Mouse (Mus musculus) CH12.LX (cell line): Measurements from ENCODE around the gene Erbin. TPM values are rescaled to one million over a fixed set of nuclear protein-coding genes. Genes with fewer than 3 reads are reported as not detected.
A peak's percentile ranks its signal among the peaks of the same experiment; 100 is the strongest.

Source experiments
- DNase-seq: peaks from one replicate; pipeline ENCODE4 v3.0.0-alpha.2; 2013; ENCODE audit errors: extremely low read depth
- H3K27ac ChIP-seq: 2 replicates; pipeline ENCODE4 v1.5.1; 2012; ENCODE audit warnings: low read depth, mild to moderate bottlenecking, control low read depth, moderate library complexity; ENCODE audit not compliant: insufficient read depth
- H3K27me3 ChIP-seq: replicated peaks from 2 replicates; pipeline ENCODE3; 2012; ENCODE audit warnings: inconsistent platforms
- H3K36me3 ChIP-seq, 2 experiments: replicated peaks in 1 of 2; 2 replicates each; pipeline versions ENCODE3 to v1.6.1; 2012; ENCODE audit warnings: inconsistent platforms in 1 of 2, low read length in 1 of 2, mild to moderate bottlenecking in 1 of 2, mixed read lengths in 1 of 2, moderate library complexity in 1 of 2; ENCODE audit not compliant: control insufficient read depth in 1 of 2, insufficient read depth in 1 of 2
- H3K4me1 ChIP-seq, 2 experiments: 2 replicates each; pipeline ENCODE4 v1.6.1; 2012; ENCODE audit warnings: inconsistent platforms in 1 of 2, moderate library complexity in 1 of 2; ENCODE audit not compliant: insufficient read depth in 2 of 2, control insufficient read depth in 1 of 2
- H3K4me2 ChIP-seq: 2 replicates; pipeline ENCODE4 v1.6.1; 2012; ENCODE audit warnings: low read depth, mild to moderate bottlenecking, control low read depth; ENCODE audit not compliant: poor library complexity, insufficient read depth, severe bottlenecking
- H3K4me3 ChIP-seq, 3 experiments: fragments of 150-350 bp in 1 of 3; sonication (generic) in 1 of 3; replicated peaks in 1 of 3; 2 replicates each; pipeline versions ENCODE3 to v1.5.1; 2011 to 2012; ENCODE audit warnings: low read depth in 2 of 3, low read length in 2 of 3, mild to moderate bottlenecking in 2 of 3, moderate library complexity in 2 of 3, control low read depth in 1 of 3, improper control_type of control experiment in 1 of 3, inconsistent platforms in 1 of 3, mixed read lengths in 1 of 3; ENCODE audit not compliant: poor library complexity in 1 of 3
- H3K79me2 ChIP-seq: replicated peaks from 2 replicates; pipeline ENCODE4 v1.6.1; 2012; ENCODE audit warnings: mild to moderate bottlenecking, moderate library complexity; ENCODE audit not compliant: control insufficient read depth, poor library complexity, insufficient read depth, severe bottlenecking; ENCODE audit errors: extremely low read depth
- H3K9ac ChIP-seq: 2 replicates; pipeline ENCODE4 v1.6.1; 2012; ENCODE audit warnings: low read depth, mild to moderate bottlenecking, control low read depth, moderate library complexity; ENCODE audit not compliant: insufficient read depth
- H3K9me3 ChIP-seq: replicated peaks from 2 replicates; pipeline ENCODE3; 2012; ENCODE audit warnings: low read length, inconsistent platforms, mixed read lengths
- CHD1 ChIP-seq: IDR thresholded peaks from 2 replicates; pipeline ENCODE4 v1.6.1; 2012; ENCODE audit warnings: low read depth, low read length, improper control_type of control experiment, inconsistent platforms
- CTCF ChIP-seq, 2 experiments: IDR thresholded peaks in 1 of 2; conservative IDR thresholded peaks in 1 of 2; 2 replicates each; pipeline ENCODE4 v1.5.1; 2011 to 2012; ENCODE audit warnings: low read depth in 2 of 2, low read length in 2 of 2, improper control_type of control experiment in 1 of 2, inconsistent platforms in 1 of 2, mild to moderate bottlenecking in 1 of 2, moderate library complexity in 1 of 2
- E2F4 ChIP-seq: IDR thresholded peaks from 2 replicates; pipeline ENCODE4 v1.6.1; 2011; ENCODE audit warnings: low read depth, low read length, improper control_type of control experiment; ENCODE audit not compliant: insufficient replicate concordance
- ETS1 ChIP-seq: conservative IDR thresholded peaks from 2 replicates; pipeline ENCODE4 v1.6.1; 2012; ENCODE audit warnings: low read depth, mild to moderate bottlenecking, inconsistent platforms, low read length, improper control_type of control experiment, moderate library complexity
- IRF4 ChIP-seq: IDR thresholded peaks from 2 replicates; pipeline ENCODE4 v1.6.1; 2014; ENCODE audit warnings: low read depth, mild to moderate bottlenecking, inconsistent platforms, low read length, improper control_type of control experiment
- JUN ChIP-seq: IDR thresholded peaks from 2 replicates; pipeline ENCODE4 v1.6.1; 2011; ENCODE audit warnings: low read depth, mild to moderate bottlenecking, low read length, improper control_type of control experiment, moderate library complexity; ENCODE audit not compliant: insufficient read depth
- JUND ChIP-seq: conservative IDR thresholded peaks from 2 replicates; pipeline ENCODE4 v1.6.1; 2011; ENCODE audit warnings: low read depth, low read length, improper control_type of control experiment
- MAFK ChIP-seq: IDR thresholded peaks from 2 replicates; pipeline ENCODE4 v1.6.1; 2011; ENCODE audit warnings: low read length, improper control_type of control experiment; ENCODE audit not compliant: insufficient replicate concordance
- MAX ChIP-seq: IDR thresholded peaks from 2 replicates; pipeline ENCODE4 v1.6.1; 2011; ENCODE audit warnings: low read length, improper control_type of control experiment
- MAZ ChIP-seq: IDR thresholded peaks from 2 replicates; pipeline ENCODE4 v1.6.1; 2012; ENCODE audit warnings: low read depth, mild to moderate bottlenecking, inconsistent platforms, low read length, improper control_type of control experiment, moderate library complexity
- NELFE ChIP-seq: IDR thresholded peaks from 2 replicates; pipeline ENCODE4 v1.6.1; 2011; ENCODE audit warnings: low read depth, low read length, improper control_type of control experiment
- PAX5 ChIP-seq: IDR thresholded peaks from 2 replicates; pipeline ENCODE4 v1.6.1; 2012; ENCODE audit warnings: low read length, inconsistent platforms, mixed read lengths
- SMC3 ChIP-seq: IDR thresholded peaks from 2 replicates; pipeline ENCODE4 v1.6.1; 2011; ENCODE audit warnings: low read depth, low read length, improper control_type of control experiment
- TCF12 ChIP-seq: IDR thresholded peaks from 2 replicates; pipeline ENCODE4 v1.6.1; 2014; ENCODE audit warnings: low read depth, mild to moderate bottlenecking, inconsistent platforms, low read length, improper control_type of control experiment
- UBTF ChIP-seq: IDR thresholded peaks from 2 replicates; pipeline ENCODE4 v1.6.1; 2012; ENCODE audit warnings: low read depth, mild to moderate bottlenecking, inconsistent platforms, low read length, improper control_type of control experiment, moderate library complexity
- USF1 ChIP-seq: IDR thresholded peaks from 2 replicates; pipeline ENCODE4 v1.6.1; 2014; ENCODE audit warnings: low read depth, mild to moderate bottlenecking, inconsistent platforms, low read length, improper control_type of control experiment
- ZNF384 ChIP-seq: IDR thresholded peaks from 2 replicates; pipeline ENCODE4 v1.6.1; 2012; ENCODE audit warnings: low read depth, low read length, improper control_type of control experiment, inconsistent platforms
- dilution Hi-C: fragments of 300-500 bp; cut with MboI; formaldehyde crosslinking; loops from 2 replicates; pipeline ENCODE4 v1.14.3; 2020; ENCODE audit warnings: low sequenced_read_pairs; ENCODE audit not compliant: extremely low pct_unique_long_range_greater_than_20kb, extremely low pct_ligation_motif_present
- in situ Hi-C: fragments of 300-500 bp; cut with MboI; formaldehyde crosslinking; loops from 3 replicates; pipeline ENCODE4 v1.14.3; 2019; ENCODE audit warnings: low sequenced_read_pairs, low pct_ligation_motif_present, low pct_unique_long_range_greater_than_20kb, mixed read lengths
- polyA plus RNA-seq: library from polyadenylated mRNA; unstranded; fragments of >175 nt; gene quantifications from 2 replicates; pipeline ENCODE4 v1.2.1, GENCODE M21; 2012; ENCODE audit warnings: low read depth; ENCODE audit not compliant: insufficient read length
- total RNA-seq, 2 experiments: library from RNA; depleted of rRNA; stranded (reverse); fragments of 300-350 nt in 1 of 2; fragments of >200 nt in 1 of 2; gene quantifications; 2 replicates each; pipeline ENCODE4 v1.2.3; 2012 to 2014

Erbin gene
- total and polyA plus RNA-seq, 3 experiments, result 26.2 to 45.8 (median 30.9) TPM

- TF ChIP-seq ETS1 (peak; percentile 72), ZNF384 (no peak), NELFE (no peak), JUND (no peak; the same call in 1 of the 2 replicates), PAX5 (no peak), MAZ (no peak), JUN (no peak), UBTF (no peak)
These were observed 37.0 kb upstream of the Erbin start (continued) for GRCm38 (mm10) chr13:103957175-103957940.

GRCm38 (mm10) chr13:103955652-103956051 lies 35.3 kb upstream of the Erbin start:
- H3K4me3 ChIP-seq, result no peak overlapping the region
- peaks cover 14 to 41% of the 10 kb centered on the region in 2 experiments for H3K4me1 ChIP-seq
- H3K79me2 ChIP-seq, result no peaks in the 10 kb centered on the region
- H3K27me3 ChIP-seq, result no peaks in the 10 kb centered on the region
- H3K9me3 ChIP-seq, result no peaks in the 10 kb centered on the region
- dilution Hi-C loops, result no loop called here
- peak overlapping the region; percentile 11 for H3K4me2 ChIP-seq
- no peaks in the 10 kb centered on the region for H3K36me3 ChIP-seq
- TF ChIP-seq IRF4 (peak; percentile 69; the same call in 1 of the 2 replicates), CHD1 (no peak), USF1 (no peak), PAX5 (no peak), MAX (no peak), TCF12 (peak; percentile 17; the same call in 1 of the 2 replicates), E2F4 (no peak), JUND (peak; percentile 61), SMC3 (no peak), ZNF384 (no peak)
- in situ Hi-C loops, result loop anchor here (10.0 kb wide), 1 partner anchor 89 kb away; no protein-coding TSS in a partner anchor
- H3K27ac ChIP-seq, result no peak overlapping the region
- peak; percentile 7 for DNase-seq
- peak overlapping the region; percentile 25; the same call in 1 of the 2 replicates for H3K9ac ChIP-seq

- Histone ChIP-seq H3K4me2 (no peak overlapping the region), H3K4me3 (no peak overlapping the region), H3K4me1 (peaks cover 4 to 10% of the 10 kb centered on the region in 2 experiments; a peak in 3 of 4 replicates), H3K36me3 (no peaks in the 10 kb centered on the region), H3K27ac (no peak overlapping the region), H3K79me2 (no peaks in the 10 kb centered on the region), H3K9ac (no peak overlapping the region), H3K27me3 (no peaks in the 10 kb centered on the region), H3K9me3 (no peaks in the 10 kb centered on the region)
- DNase-seq, result no peak
- TF ChIP-seq MAFK (no peak), CTCF (conservative IDR thresholded peaks at IDR 0.05 in 1 of 2, IDR thresholded peaks at IDR 0.05 in 1 of 2; ENCODE audit: low read depth in 2 of 2, low read length in 2 of 2) (no peak)
- in situ Hi-C loops, result loop anchor here (10.0 kb wide), 1 partner anchor 93 kb away; no protein-coding TSS in a partner anchor
- dilution Hi-C loops, result no loop called here
These were observed 31.1 kb upstream of the Erbin start for GRCm38 (mm10) chr13:103951393-103951792.
